Mouse (Mus musculus) ES-Bruce4 (cell line): Measurements from ENCODE around the gene Tfap2d.
A peak's percentile ranks its signal among the peaks of the same experiment; 100 is the strongest.

Source experiments
- CTCF ChIP-seq: IDR thresholded peaks from one replicate; pipeline ENCODE4 v1.8.1; 2011; ENCODE audit warnings: low read depth, low read length
- POLR2A ChIP-seq: IDR thresholded peaks from one replicate; pipeline ENCODE4 v1.8.1; 2011; ENCODE audit warnings: low read length; ENCODE audit not compliant: insufficient read depth

GRCm38 (mm10) chr1:19056300-19056699 is 46.5 kb upstream of the Tfap2d start:
- TF ChIP-seq POLR2A = no peak
- peak; percentile 15 for TF ChIP-seq CTCF
